Mouse (Mus musculus) testis, postnatal 10 days (tissue): ENCODE measurements around the gene Yod1.

ENCODE experiments used
- DNase-seq: peaks from one replicate; pipeline ENCODE4 v3.0.0; 2021; ENCODE audit warnings: low spot score

Yod1 gene

GRCm38 (mm10) chr1:130717291-130717871 is at the start of gene Yod1:
Gene Yod1, plus strand, starts transcription at chr1:130717327.
- DNase-seq, result peak; percentile 94

GRCm38 (mm10) chr1:130678551-130678950 is 38.6 kb upstream of the Yod1 start:
- no peak for DNase-seq

GRCm38 (mm10) chr1:130681075-130681474 is 36.1 kb upstream of the Yod1 start:
- no peak for DNase-seq

GRCm38 (mm10) chr1:130681656-130682413 is 35.3 kb upstream of the Yod1 start:
- DNase-seq, result no peak

- no peak for DNase-seq
These were observed 33.2 kb upstream of the Yod1 start for GRCm38 (mm10) chr1:130683905-130684304.

GRCm38 (mm10) chr1:130698601-130699000 is 18.5 kb upstream of the Yod1 start:
- no peak for DNase-seq

GRCm38 (mm10) chr1:130699937-130700633 is 17.0 kb upstream of the Yod1 start:
- no peak for DNase-seq

GRCm38 (mm10) chr1:130701976-130702375 is 15.2 kb upstream of the Yod1 start:
- DNase-seq, result no peak

GRCm38 (mm10) chr1:130703613-130704012 is 13.5 kb upstream of the Yod1 start:
- DNase-seq, result no peak

GRCm38 (mm10) chr1:130710283-130711080 is 6.6 kb upstream of the Yod1 start:
- no peak for DNase-seq

GRCm38 (mm10) chr1:130714046-130714445 is 3.1 kb upstream of the Yod1 start:
- no peak for DNase-seq

GRCm38 (mm10) chr1:130715561-130716217 is 1.4 kb upstream of the Yod1 start, which contains the start of gene Gm29427:
Gene Gm29427, minus strand, starts transcription at chr1:130715799.
- peak; percentile 92 for DNase-seq

- peak; percentile 50 for DNase-seq
These were observed 962 bp upstream of the Yod1 start for GRCm38 (mm10) chr1:130716218-130716512.

GRCm38 (mm10) chr1:130716513-130717290 is 425 bp upstream of the Yod1 start:
- no peak for DNase-seq

- DNase-seq, result no peak
These were observed 7.1 kb downstream of the Yod1 start for GRCm38 (mm10) chr1:130724206-130724605.

GRCm38 (mm10) chr1:130726396-130726795 is 9.3 kb downstream of the Yod1 start:
- DNase-seq, result no peak

- DNase-seq, result no peak
These were observed 10.9 kb downstream of the Yod1 start for GRCm38 (mm10) chr1:130728070-130728469.

- DNase-seq, result no peak
These were observed 11.6 kb downstream of the Yod1 start for GRCm38 (mm10) chr1:130728708-130729107.

- no peak for DNase-seq
These were observed 12.0 kb downstream of the Yod1 start, which contains the start of gene Pfkfb2 for GRCm38 (mm10) chr1:130729153-130729552. Gene Pfkfb2, minus strand, starts transcription at chr1:130729253.

GRCm38 (mm10) chr1:130731741-130732337 is 14.7 kb downstream of the Yod1 start, which contains the start of gene AA986860:
Gene AA986860, plus strand, starts transcription at chr1:130731976.
- DNase-seq, result no peak
